Mouse (Mus musculus) left cerebral cortex, postnatal 25 days (tissue): ENCODE measurements at regions not wholly inside any gene's neighbourhood (a gene's known extent, or its start where the extent isn't known, plus 50 kb on each side); places are given as distances from the start of the nearest gene placed in this dataset.
A peak's percentile ranks its signal among the peaks of the same experiment; 100 is the strongest.

Experiments used
- DNase-seq, 2 experiments: peaks; one replicate each; pipeline ENCODE4 v3.0.0; 2022; ENCODE audit warnings: low spot score in 2 of 2, mixed read lengths in 1 of 2
- intact Hi-C: fragments of 180-260 bp; cut with DNase I; formaldehyde crosslinking; loops from one replicate; pipeline ENCODE4 v1.15.1; 2025

DNA sequence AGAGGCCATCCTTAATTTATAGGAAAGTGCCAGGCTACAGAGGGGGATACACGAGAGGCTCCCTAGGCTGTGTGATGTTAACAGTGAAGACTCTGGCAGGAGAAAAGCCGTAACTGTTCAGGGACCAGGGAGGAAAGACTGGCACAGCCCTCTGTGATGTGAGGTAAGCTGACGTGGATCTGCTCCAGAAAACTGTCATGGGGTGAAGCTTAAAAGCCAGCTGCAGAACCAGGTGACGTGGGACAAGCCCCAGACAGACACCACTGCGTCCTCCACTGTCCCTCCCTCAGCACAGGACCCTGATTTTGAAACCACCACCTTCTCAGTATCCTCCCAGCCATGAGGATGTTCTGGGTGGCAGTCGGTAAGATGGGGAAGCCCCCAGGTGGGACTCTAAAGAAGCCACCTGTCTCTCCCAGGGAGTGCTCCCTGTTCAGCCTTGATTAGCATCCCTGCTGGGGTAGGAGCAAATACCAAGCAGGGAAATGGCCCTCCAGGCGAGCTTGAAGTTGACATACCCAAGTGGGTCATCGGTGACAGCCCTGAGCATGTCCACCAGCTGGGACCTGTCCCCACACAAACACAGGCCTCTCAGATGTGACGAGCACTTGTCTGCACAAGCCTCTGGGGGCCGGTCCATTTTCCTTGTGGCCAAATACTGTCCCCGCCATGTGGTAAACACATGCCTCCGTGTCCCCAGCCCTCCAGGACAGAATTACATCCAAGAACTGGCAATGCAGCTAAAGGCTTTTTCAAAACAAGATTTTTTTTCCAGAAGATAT lies 104.7 kb upstream of the Ptpn1 start:
- DNase-seq: no peak

DNA sequence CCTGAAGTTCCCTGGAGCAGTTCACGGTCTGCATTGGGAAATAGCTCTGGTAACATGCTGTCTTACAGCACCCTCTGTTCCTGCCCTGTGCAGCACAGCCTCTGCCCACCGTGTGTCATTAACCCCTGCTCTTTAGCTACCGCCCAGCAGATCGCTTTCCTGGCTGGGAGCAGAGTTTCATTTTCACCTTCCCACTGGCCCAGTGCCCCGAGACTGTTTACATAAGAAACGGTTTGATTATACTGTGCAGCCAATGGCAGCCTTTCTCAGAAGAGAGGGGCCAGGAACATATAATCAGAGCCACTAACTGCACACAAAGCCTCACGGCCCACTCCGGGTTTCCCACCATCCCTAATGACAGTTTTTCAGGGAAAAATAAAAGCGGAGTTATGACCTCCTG lies 108.3 kb upstream of the Ptpn1 start:
- DNase-seq: no peak
- intact Hi-C loops: no loop called here

More for the DNA sequence above, 104.7 kb upstream of the Ptpn1 start:
- intact Hi-C loops: no loop called here

- intact Hi-C loops: no loop called here
- no peak for DNase-seq
Observed at GRCm38 (mm10) chr2:167823044-167823443, 108.8 kb upstream of the Ptpn1 start.

DNA sequence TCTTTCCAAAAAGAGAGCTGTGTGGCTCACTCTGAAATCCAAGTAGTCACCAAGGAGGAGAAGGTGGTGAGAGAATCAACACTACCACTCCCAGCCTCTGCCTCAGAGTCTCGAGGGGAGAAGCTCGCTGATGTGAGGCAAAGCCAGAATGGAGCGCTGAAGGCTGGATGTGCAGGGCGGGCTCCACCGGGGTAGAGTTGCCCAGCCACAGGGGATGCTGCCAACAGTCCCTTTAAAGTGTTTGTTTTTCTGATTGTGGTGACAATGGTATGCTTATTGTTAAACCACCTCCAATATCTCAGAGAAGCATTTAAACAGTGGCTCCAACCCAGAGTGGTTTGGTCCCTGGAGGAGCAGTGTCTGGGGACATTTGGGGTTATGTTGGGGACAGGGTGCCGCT lies 110.7 kb upstream of the Ptpn1 start:
- DNase-seq: no peak
- intact Hi-C loops: no loop called here

DNA sequence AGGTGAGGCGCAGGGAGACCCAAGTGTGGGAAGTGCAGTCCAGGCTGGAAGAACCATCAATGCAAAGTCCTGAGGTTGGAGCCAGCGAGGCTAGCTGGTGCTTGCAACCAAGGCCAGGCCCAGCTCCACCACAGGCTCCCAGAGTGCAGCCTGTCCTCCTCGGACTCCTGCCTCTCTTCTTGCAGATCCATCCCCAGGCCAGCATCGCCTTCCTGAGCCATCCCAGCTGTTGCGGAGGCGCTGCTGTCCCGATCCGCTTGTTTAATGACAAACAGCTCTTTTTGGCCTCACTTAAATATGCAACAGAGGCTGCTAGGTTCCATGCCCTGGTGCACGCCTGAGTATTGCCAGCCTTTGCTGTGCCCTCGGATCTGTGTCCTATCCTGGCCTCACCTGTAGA lies 113.1 kb upstream of the Ptpn1 start:
- DNase-seq: no peak
- intact Hi-C loops: no loop called here

GRCm38 (mm10) chr2:167817030-167817429 lies 114.8 kb upstream of the Ptpn1 start:
- DNase-seq: peak in 1 of 2 experiments; percentile 11
- intact Hi-C loops: no loop called here

GRCm38 (mm10) chr2:167815123-167815522 lies 116.7 kb upstream of the Ptpn1 start:
- DNase-seq: no peak
- intact Hi-C loops: no loop called here

GRCm38 (mm10) chr2:167809256-167809655 lies 119.6 kb upstream of the Tmem189 start:
- intact Hi-C loops: no loop called here
- no peak for DNase-seq

- intact Hi-C loops: no loop called here
- DNase-seq: no peak
Observed at GRCm38 (mm10) chr2:167805629-167806304, 116.1 kb upstream of the Tmem189 start.

GRCm38 (mm10) chr2:167804493-167805227 lies 115.0 kb upstream of the Tmem189 start:
- intact Hi-C loops: no loop called here
- no peak for DNase-seq

DNA sequence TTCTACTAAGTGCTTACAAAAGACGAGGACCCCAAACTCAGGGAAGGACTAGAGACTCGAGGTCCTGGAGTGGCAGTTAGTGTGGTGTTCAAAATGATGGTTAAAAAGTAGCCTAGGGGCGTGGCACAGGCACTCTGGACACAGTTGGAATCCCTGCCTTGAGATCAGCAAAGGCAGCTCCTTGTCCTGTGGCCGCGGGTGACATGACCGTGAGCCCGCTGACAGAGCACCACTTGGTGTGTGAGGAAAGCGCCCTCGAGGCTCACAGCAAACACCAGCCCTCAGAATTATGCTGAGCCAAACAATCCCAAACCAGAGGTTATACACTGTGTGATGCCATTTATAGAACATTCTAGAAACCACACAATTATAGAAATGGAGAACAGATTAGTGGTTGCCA lies 112.9 kb upstream of the Tmem189 start:
- intact Hi-C loops: no loop called here
- DNase-seq: no peak

DNA sequence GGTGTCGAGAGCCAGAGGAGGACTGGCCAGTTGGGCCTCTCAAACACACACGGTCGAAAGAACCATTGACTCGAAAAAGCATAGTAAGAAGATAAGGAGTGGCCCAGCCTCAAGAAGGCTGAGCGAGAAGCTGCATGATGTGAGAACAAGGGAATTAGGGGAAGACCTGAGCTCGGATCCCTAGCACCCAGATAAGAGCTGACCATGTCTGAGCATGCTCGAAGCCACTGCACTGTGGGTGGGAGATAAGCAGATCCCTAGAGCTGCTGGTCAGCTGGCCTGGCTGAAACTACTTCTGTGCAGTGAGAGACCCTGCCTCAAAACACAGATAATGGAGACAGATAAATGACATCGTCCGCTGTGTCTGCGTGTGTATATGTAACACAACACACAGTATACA lies 111.8 kb upstream of the Tmem189 start:
- intact Hi-C loops: no loop called here
- DNase-seq: no peak

- intact Hi-C loops: no loop called here
- DNase-seq: no peak
Observed at GRCm38 (mm10) chr2:167800648-167801245, 111.1 kb upstream of the Tmem189 start.

GRCm38 (mm10) chr2:167799629-167800387 lies 110.2 kb upstream of the Tmem189 start:
- intact Hi-C loops: no loop called here
- DNase-seq: no peak

GRCm38 (mm10) chr2:167798969-167799513 lies 109.4 kb upstream of the Tmem189 start:
- no peak for DNase-seq
- intact Hi-C loops: no loop called here

- intact Hi-C loops: no loop called here
- no peak for DNase-seq
Observed at GRCm38 (mm10) chr2:167798076-167798782, 108.6 kb upstream of the Tmem189 start.

DNA sequence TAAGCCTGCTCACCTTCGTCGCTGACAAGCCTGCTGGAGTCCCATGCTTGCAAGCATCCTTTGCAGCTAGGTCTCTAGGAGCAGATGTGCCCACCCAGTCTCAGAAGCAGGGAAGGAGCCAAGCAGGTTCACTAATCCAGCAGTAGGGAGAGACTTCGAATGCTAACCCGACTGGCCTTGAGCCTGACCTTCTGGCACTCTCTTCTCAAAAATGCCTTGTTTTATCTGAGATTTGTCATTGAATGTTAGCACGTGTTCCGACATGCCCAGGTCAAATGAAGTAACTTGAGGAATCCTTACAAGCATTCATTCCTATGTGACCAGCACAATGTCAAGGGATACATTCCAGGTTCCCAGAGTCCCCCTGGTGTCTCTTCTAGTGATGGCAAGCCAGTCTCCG lies 105.9 kb upstream of the Tmem189 start:
- intact Hi-C loops: no loop called here
- no peak for DNase-seq

GRCm38 (mm10) chr2:167793916-167794315 lies 104.3 kb upstream of the Tmem189 start:
- intact Hi-C loops: no loop called here

DNA sequence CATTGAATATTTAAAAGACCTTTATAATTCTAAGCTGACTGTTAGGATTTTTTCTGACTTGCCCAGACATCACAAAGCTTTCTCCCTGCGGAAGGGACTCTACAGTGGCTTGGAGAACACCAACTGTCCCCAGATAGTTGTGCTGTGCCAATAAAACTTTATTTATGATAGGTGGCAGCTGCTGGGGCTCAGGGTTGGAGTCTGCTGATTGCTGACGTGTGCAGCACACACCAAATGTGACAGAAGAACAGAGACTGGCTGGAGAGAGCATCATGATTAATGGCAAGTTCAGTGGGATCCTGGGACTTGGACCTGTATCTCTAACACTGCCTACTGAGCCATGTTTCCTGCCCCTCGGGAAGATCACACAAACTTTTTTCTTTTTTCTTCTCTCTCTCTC lies 103.1 kb upstream of the Tmem189 start:
- intact Hi-C loops: no loop called here
- DNase-seq: no peak

More at GRCm38 (mm10) chr2:167793916-167794315, 104.3 kb upstream of the Tmem189 start:
- no peak for DNase-seq
